Mouse (Mus musculus): ENCODE measurements at regions not wholly inside any gene's neighbourhood (a gene's known extent, or its start where the extent isn't known, plus 50 kb on each side); places are given as distances from the start of the nearest gene placed in this dataset.

DNA sequence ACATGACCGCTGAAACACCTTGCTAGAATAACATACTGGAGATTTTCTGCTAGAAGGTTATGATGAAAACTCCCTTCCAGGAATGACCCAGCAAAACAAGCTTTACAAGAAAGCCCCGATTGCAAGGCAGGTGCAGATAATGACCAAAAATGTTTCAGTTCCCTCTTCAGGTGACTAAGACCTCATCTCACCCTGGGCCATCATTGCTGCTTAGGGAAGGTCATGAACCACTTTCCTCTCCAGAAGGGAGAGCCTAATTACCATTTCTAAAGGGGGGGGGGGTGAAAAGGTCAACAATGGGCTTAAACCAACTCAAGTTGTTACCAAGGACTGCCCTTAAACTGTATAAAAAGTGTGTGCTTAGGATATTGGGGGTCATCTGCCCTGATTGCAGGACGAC lies 59.8 kb upstream of the Speer4c start:
- H3K4me1 ChIP-seq (ENCODE audit: control insufficient read depth, insufficient read depth, low read length): no peaks in the 10 kb centered on the region
- H3K4me2 ChIP-seq (replicated peaks; ENCODE audit: low read depth, low read length): no peak overlapping the region
- 27% methylated on average over 3 of the region's 3 CpGs for WGBS
- no peak overlapping the region for H3K4me3 ChIP-seq (ENCODE audit: low read length)
- H3K9ac ChIP-seq (ENCODE audit: low read depth, low read length): no peak overlapping the region
- H3K27me3 ChIP-seq (ENCODE audit: control insufficient read depth, insufficient read depth, low read length): no peaks in the 10 kb centered on the region
- ATAC-seq (ENCODE audit: low FRiP score, low TSS enrichment): no peak
- no peaks in the 10 kb centered on the region for H3K36me3 ChIP-seq (ENCODE audit: control insufficient read depth, insufficient read depth, low read length)
- no peaks in the 10 kb centered on the region for H3K9me3 ChIP-seq (ENCODE audit: control insufficient read depth, low read length)
- no peak overlapping the region for H3K27ac ChIP-seq (ENCODE audit: low read depth, low read length)

GRCm38 (mm10) chr5:15774567-15774966 lies 60.5 kb upstream of the Speer4c start:
- Histone ChIP-seq H3K27ac (ENCODE audit: low read depth, low read length) (no peak overlapping the region), H3K36me3 (ENCODE audit: control insufficient read depth, insufficient read depth, low read length) (no peaks in the 10 kb centered on the region), H3K4me1 (ENCODE audit: control insufficient read depth, insufficient read depth, low read length) (no peaks in the 10 kb centered on the region), H3K27me3 (ENCODE audit: control insufficient read depth, insufficient read depth, low read length) (no peaks in the 10 kb centered on the region), H3K9ac (ENCODE audit: low read depth, low read length) (no peak overlapping the region), H3K4me3 (ENCODE audit: low read length) (no peak overlapping the region), H3K9me3 (ENCODE audit: control insufficient read depth, low read length) (no peaks in the 10 kb centered on the region), H3K4me2 (replicated peaks; ENCODE audit: low read depth, low read length) (no peak overlapping the region)
- no peak for ATAC-seq (ENCODE audit: low FRiP score, low TSS enrichment)
- WGBS: 26% methylated on average over 3 of the region's 3 CpGs

- H3K4me1 ChIP-seq (ENCODE audit: control insufficient read depth, insufficient read depth, low read length): no peaks in the 10 kb centered on the region
- H3K9me3 ChIP-seq (ENCODE audit: control insufficient read depth, low read length): no peaks in the 10 kb centered on the region
- no peak overlapping the region for H3K4me2 ChIP-seq (replicated peaks; ENCODE audit: low read depth, low read length)
- H3K36me3 ChIP-seq (ENCODE audit: control insufficient read depth, insufficient read depth, low read length): no peaks in the 10 kb centered on the region
- H3K4me3 ChIP-seq (ENCODE audit: low read length): no peak overlapping the region
- H3K27me3 ChIP-seq (ENCODE audit: control insufficient read depth, insufficient read depth, low read length): no peaks in the 10 kb centered on the region
- H3K9ac ChIP-seq (ENCODE audit: low read depth, low read length): no peak overlapping the region
- ATAC-seq (ENCODE audit: low FRiP score, low TSS enrichment): no peak
- no peak overlapping the region for H3K27ac ChIP-seq (ENCODE audit: low read depth, low read length)
- WGBS: 84% methylated on average over 3 of the region's 3 CpGs
Measured at GRCm38 (mm10) chr5:15776106-15776505, 62.0 kb upstream of the Speer4c start.

DNA sequence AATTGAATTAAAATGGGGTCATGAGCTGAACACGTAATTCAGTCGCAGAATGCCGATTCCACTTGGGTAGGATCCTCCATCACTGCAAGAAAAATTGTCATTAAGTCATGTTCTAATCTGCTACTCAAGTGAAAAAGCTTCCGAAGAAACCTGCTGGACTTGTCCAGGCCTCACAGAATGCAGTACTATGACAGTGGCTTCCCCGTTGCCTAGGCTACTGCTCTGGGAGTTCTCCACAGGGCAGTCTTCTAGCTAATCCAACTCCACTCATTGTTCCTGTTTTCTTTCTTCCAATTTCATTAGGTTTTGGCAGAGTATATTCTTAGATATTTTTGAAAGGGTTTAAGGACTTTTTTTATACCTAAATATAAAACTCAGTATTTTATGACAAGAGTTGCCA lies 89.5 kb upstream of the Speer4c start:
- Histone ChIP-seq H3K4me1 (ENCODE audit: control insufficient read depth, insufficient read depth, low read length) (no peaks in the 10 kb centered on the region), H3K9ac (ENCODE audit: low read depth, low read length) (no peak overlapping the region), H3K9me3 (ENCODE audit: control insufficient read depth, low read length) (no peaks in the 10 kb centered on the region), H3K4me2 (replicated peaks; ENCODE audit: low read depth, low read length) (no peak overlapping the region), H3K27ac (ENCODE audit: low read depth, low read length) (no peak overlapping the region), H3K4me3 (ENCODE audit: low read length) (no peak overlapping the region), H3K27me3 (ENCODE audit: control insufficient read depth, insufficient read depth, low read length) (no peaks in the 10 kb centered on the region), H3K36me3 (ENCODE audit: control insufficient read depth, insufficient read depth, low read length) (no peaks in the 10 kb centered on the region)
- no peak for ATAC-seq (ENCODE audit: low FRiP score, low TSS enrichment)
- 86% methylated on average over 5 of the region's 5 CpGs for WGBS

GRCm38 (mm10) chr5:15816864-15817263 lies 102.8 kb upstream of the Speer4c start:
- Histone ChIP-seq H3K36me3 (ENCODE audit: control insufficient read depth, insufficient read depth, low read length) (no peaks in the 10 kb centered on the region), H3K4me3 (ENCODE audit: low read length) (no peak overlapping the region), H3K27me3 (ENCODE audit: control insufficient read depth, insufficient read depth, low read length) (no peaks in the 10 kb centered on the region), H3K4me2 (replicated peaks; ENCODE audit: low read depth, low read length) (no peak overlapping the region), H3K27ac (ENCODE audit: low read depth, low read length) (no peak overlapping the region), H3K9ac (ENCODE audit: low read depth, low read length) (no peak overlapping the region), H3K9me3 (ENCODE audit: control insufficient read depth, low read length) (no peaks in the 10 kb centered on the region), H3K4me1 (ENCODE audit: control insufficient read depth, insufficient read depth, low read length) (no peaks in the 10 kb centered on the region)
- ATAC-seq (ENCODE audit: low FRiP score, low TSS enrichment): no peak
- WGBS: 64% methylated on average over 3 of the region's 3 CpGs

DNA sequence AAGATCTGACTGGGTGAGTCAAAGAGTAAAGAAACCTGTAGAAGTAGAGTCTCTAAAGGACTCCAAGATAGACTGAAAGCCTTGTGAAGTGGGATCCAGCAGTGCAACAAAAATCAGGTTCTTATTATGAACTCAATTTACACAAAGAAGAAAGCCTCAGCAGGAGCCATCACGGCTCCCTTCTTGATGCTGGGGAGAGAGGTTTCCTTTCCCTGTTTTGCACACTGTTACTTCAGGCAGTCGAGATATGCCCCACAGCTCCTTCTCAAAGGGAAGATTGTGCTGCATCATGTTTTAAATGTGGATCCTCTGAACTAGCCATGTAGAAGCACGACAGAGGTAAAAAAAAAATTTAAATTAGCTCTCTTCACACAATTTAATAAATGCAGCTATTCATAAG lies 103.3 kb upstream of the Speer4c start:
- H3K36me3 ChIP-seq (ENCODE audit: control insufficient read depth, insufficient read depth, low read length): no peaks in the 10 kb centered on the region
- H3K9ac ChIP-seq (ENCODE audit: low read depth, low read length): no peak overlapping the region
- H3K4me3 ChIP-seq (ENCODE audit: low read length): no peak overlapping the region
- no peak overlapping the region for H3K4me2 ChIP-seq (replicated peaks; ENCODE audit: low read depth, low read length)
- ATAC-seq (ENCODE audit: low FRiP score, low TSS enrichment): no peak
- no peaks in the 10 kb centered on the region for H3K9me3 ChIP-seq (ENCODE audit: control insufficient read depth, low read length)
- H3K4me1 ChIP-seq (ENCODE audit: control insufficient read depth, insufficient read depth, low read length): no peaks in the 10 kb centered on the region
- WGBS: 50% methylated on average over 3 of the region's 3 CpGs
- no peak overlapping the region for H3K27ac ChIP-seq (ENCODE audit: low read depth, low read length)
- H3K27me3 ChIP-seq (ENCODE audit: control insufficient read depth, insufficient read depth, low read length): no peaks in the 10 kb centered on the region

DNA sequence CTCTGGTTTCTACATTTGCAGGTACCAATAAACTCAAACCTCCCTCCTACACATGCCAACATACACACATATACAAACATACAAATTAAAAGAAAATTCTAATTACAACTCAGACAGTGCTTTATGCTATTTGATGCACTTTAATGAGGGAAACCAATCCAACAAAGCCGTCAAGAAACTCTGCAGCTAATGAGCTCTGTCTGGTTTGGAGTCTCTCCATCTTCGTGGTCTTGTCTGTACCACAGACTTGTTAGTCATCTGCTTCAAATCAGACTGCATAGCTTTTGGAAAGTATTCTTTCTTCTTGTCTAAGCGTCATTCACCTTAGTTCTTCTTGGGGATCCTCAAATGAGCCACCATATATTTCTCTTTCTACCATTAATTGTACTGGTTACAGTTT lies 108.9 kb upstream of the Speer4c start:
- no peaks in the 10 kb centered on the region for H3K9me3 ChIP-seq (ENCODE audit: control insufficient read depth, low read length)
- WGBS: 93% methylated on average over 3 of the region's 3 CpGs
- H3K9ac ChIP-seq (ENCODE audit: low read depth, low read length): no peak overlapping the region
- H3K4me1 ChIP-seq (ENCODE audit: control insufficient read depth, insufficient read depth, low read length): no peaks in the 10 kb centered on the region
- H3K4me2 ChIP-seq (replicated peaks; ENCODE audit: low read depth, low read length): no peak overlapping the region
- no peak for ATAC-seq (ENCODE audit: low FRiP score, low TSS enrichment)
- no peaks in the 10 kb centered on the region for H3K27me3 ChIP-seq (ENCODE audit: control insufficient read depth, insufficient read depth, low read length)
- no peaks in the 10 kb centered on the region for H3K36me3 ChIP-seq (ENCODE audit: control insufficient read depth, insufficient read depth, low read length)
- no peak overlapping the region for H3K27ac ChIP-seq (ENCODE audit: low read depth, low read length)
- H3K4me3 ChIP-seq (ENCODE audit: low read length): no peak overlapping the region

DNA sequence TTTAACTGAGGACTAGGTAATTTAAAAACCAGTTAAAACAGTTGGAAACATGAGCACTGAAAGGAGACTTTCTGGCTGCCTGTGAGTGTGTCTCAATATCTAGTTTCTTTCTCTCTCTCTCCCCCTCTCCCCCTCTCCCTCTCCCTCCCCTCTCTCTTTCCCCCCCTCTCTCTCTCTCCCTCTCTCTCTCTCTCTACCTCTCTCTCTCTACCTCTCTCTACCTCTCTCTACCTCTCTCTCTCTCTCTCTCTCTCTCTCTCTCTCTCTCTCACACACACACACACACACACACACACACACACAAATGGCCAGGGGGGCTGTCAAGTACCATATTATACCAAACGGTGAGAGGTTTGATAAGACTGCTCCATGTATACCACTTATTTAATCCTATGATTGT lies 103.0 kb upstream of the Cacna2d1 start:
- H3K4me2 ChIP-seq (replicated peaks; ENCODE audit: low read depth, low read length): no peak overlapping the region
- no peak overlapping the region for H3K9ac ChIP-seq (ENCODE audit: low read depth, low read length)
- WGBS: 83% methylated on average over 1 of the region's 1 CpGs
- no peaks in the 10 kb centered on the region for H3K36me3 ChIP-seq (ENCODE audit: control insufficient read depth, insufficient read depth, low read length)
- no peak for ATAC-seq (ENCODE audit: low FRiP score, low TSS enrichment)
- H3K9me3 ChIP-seq (ENCODE audit: control insufficient read depth, low read length): no peaks in the 10 kb centered on the region; the same call in 1 of the 2 replicates
- H3K27ac ChIP-seq (ENCODE audit: low read depth, low read length): no peak overlapping the region
- H3K4me1 ChIP-seq (ENCODE audit: control insufficient read depth, insufficient read depth, low read length): no peaks in the 10 kb centered on the region
- H3K27me3 ChIP-seq (ENCODE audit: control insufficient read depth, insufficient read depth, low read length): no peaks in the 10 kb centered on the region
- H3K4me3 ChIP-seq (ENCODE audit: low read length): no peak overlapping the region

- ATAC-seq (ENCODE audit: low FRiP score, low TSS enrichment): no peak
- WGBS: 60% methylated on average over 1 of the region's 1 CpGs
- H3K4me2 ChIP-seq (replicated peaks; ENCODE audit: low read depth, low read length): no peak overlapping the region
- no peak overlapping the region for H3K9ac ChIP-seq (ENCODE audit: low read depth, low read length)
- H3K4me1 ChIP-seq (ENCODE audit: control insufficient read depth, insufficient read depth, low read length): no peaks in the 10 kb centered on the region
- H3K4me3 ChIP-seq (ENCODE audit: low read length): no peak overlapping the region
- H3K27ac ChIP-seq (ENCODE audit: low read depth, low read length): no peak overlapping the region
- no peaks in the 10 kb centered on the region; the same call in 1 of the 2 replicates for H3K9me3 ChIP-seq (ENCODE audit: control insufficient read depth, low read length)
- no peaks in the 10 kb centered on the region for H3K27me3 ChIP-seq (ENCODE audit: control insufficient read depth, insufficient read depth, low read length)
- no peaks in the 10 kb centered on the region for H3K36me3 ChIP-seq (ENCODE audit: control insufficient read depth, insufficient read depth, low read length)
Measured at GRCm38 (mm10) chr5:15832338-15832737, 102.2 kb upstream of the Cacna2d1 start.
